In the genomic region with DNA sequence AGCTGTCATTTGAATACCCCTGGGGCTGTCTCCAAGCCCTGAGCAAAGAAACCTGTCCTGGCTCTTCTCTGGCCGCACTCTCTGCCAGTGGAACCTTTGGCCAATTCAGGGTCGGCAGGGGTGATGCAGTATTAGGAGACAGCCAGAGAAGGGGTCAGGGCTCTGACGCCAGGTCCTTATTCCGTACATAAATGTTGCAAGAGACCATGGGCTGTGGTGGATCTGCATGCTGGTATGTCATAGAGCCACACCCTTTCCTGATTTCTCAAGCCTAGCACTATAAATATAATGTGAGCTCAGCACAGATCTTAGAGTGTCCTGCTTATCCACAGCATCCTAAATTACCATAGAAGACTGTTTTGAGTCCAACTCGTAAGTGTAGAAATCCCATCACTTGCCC, we compare ENCODE assay signal across 12 mouse cellular contexts.
DNase-seq lines count a peak whose midpoint lies in the region; ATAC-seq lines count a peak whose summit lies in the region.
"Had no signal": no experiment of that assay in that cellular context is flagged by ENCODE, and none has a peak within 500 bp of the region (broad histone marks: within the 10 kb centered on the region; RNA-seq: fewer than 3 reads in every experiment).

No protein-coding gene starts in this region.

- no peak for DNase-seq in midbrain, embryonic 10.5 days (ENCODE audit: low spot score)
- peak; percentile 61 for DNase-seq in lung, postnatal 25 days (ENCODE audit: low spot score)
- no peak for DNase-seq in right cerebral cortex, postnatal 4 days
- DNase-seq: embryo, embryonic 11 days; layer of hippocampus, postnatal 36 days; right cerebral cortex, adult 18-20 months had no signal

- no peak for ATAC-seq in heart, embryonic 14.5 days (ENCODE audit: insufficient number of reproducible peaks, insufficient read depth, low FRiP score, low read depth)
- ATAC-seq in heart, embryonic 11.5 days (replicated peaks; ENCODE audit: insufficient number of reproducible peaks, low FRiP score, low TSS enrichment): no peak
- no peak for ATAC-seq in midbrain, embryonic 13.5 days
- ATAC-seq in intestine, embryonic 16.5 days: no peak
- ATAC-seq: forebrain, embryonic 13.5 days had no signal

- no peak overlapping the region for H3K9ac ChIP-seq in heart, embryonic 14.5 days (ENCODE audit: low read length)
- H3K9ac ChIP-seq in heart, embryonic 11.5 days (ENCODE audit: low read depth, low read length): no peak overlapping the region
- H3K9ac ChIP-seq in midbrain, embryonic 13.5 days (replicated peaks): no peak overlapping the region
- H3K9ac ChIP-seq in intestine, embryonic 16.5 days (ENCODE audit: low read depth, low read length): no peak overlapping the region
- H3K9ac ChIP-seq: forebrain, embryonic 13.5 days; liver, embryonic 14.5 days had no signal

- H3K4me1 ChIP-seq in heart, embryonic 14.5 days (ENCODE audit: control insufficient read depth in 2 of 2, insufficient read depth in 2 of 2, low read length in 2 of 2): peaks cover 34 to 53% of the 10 kb centered on the region in 2 experiments
- H3K4me1 ChIP-seq in heart, embryonic 11.5 days (ENCODE audit: control insufficient read depth, insufficient read depth, low read length): peaks cover 37% of the 10 kb centered on the region
- peaks cover 20% of the 10 kb centered on the region for H3K4me1 ChIP-seq in midbrain, embryonic 10.5 days
- peaks cover 11% of the 10 kb centered on the region for H3K4me1 ChIP-seq in midbrain, embryonic 13.5 days (replicated peaks)
- peaks cover 3% of the 10 kb centered on the region; the same call in 1 of the 2 replicates for H3K4me1 ChIP-seq in intestine, embryonic 16.5 days (ENCODE audit: control insufficient read depth, insufficient read depth, low read length)

- H3K9me3 ChIP-seq in heart, embryonic 14.5 days (ENCODE audit: control insufficient read depth, low read length): no peaks in the 10 kb centered on the region
- H3K9me3 ChIP-seq in heart, embryonic 11.5 days (replicated peaks; ENCODE audit: control insufficient read depth, low read length): no peaks in the 10 kb centered on the region
- no peaks in the 10 kb centered on the region for H3K9me3 ChIP-seq in midbrain, embryonic 10.5 days (replicated peaks)
- no peaks in the 10 kb centered on the region for H3K9me3 ChIP-seq in midbrain, embryonic 13.5 days
- no peaks in the 10 kb centered on the region for H3K9me3 ChIP-seq in intestine, embryonic 16.5 days (ENCODE audit: control insufficient read depth, low read length)
- H3K9me3 ChIP-seq: forebrain, embryonic 13.5 days had no signal

- no peak overlapping the region for H3K4me2 ChIP-seq in heart, embryonic 14.5 days (ENCODE audit: low read length)
- H3K4me2 ChIP-seq in heart, embryonic 11.5 days: no peak overlapping the region
- no peak overlapping the region for H3K4me2 ChIP-seq in midbrain, embryonic 13.5 days (replicated peaks)
- no peak overlapping the region for H3K4me2 ChIP-seq in intestine, embryonic 16.5 days (ENCODE audit: low read depth, low read length)
- H3K4me2 ChIP-seq: forebrain, embryonic 13.5 days had no signal

- 65% methylated on average over 5 of the region's 5 CpGs for WGBS in heart, embryonic 14.5 days
- WGBS in heart, embryonic 11.5 days (ENCODE audit: insufficient replicate concordance): 70% methylated on average over 5 of the region's 5 CpGs
- WGBS in midbrain, embryonic 10.5 days: 79% methylated on average over 5 of the region's 5 CpGs
- 89% methylated on average over 5 of the region's 5 CpGs for WGBS in midbrain, embryonic 13.5 days
- WGBS in intestine, embryonic 16.5 days: 72% methylated on average over 5 of the region's 5 CpGs

- H3K4me3 ChIP-seq in heart, embryonic 14.5 days (ENCODE audit: control insufficient read depth in 1 of 2, insufficient read depth in 1 of 2, low read depth in 1 of 2, low read length in 2 of 2): no peak overlapping the region
- no peak overlapping the region for H3K4me3 ChIP-seq in heart, embryonic 11.5 days (ENCODE audit: low read depth, low read length)
- no peak overlapping the region for H3K4me3 ChIP-seq in midbrain, embryonic 10.5 days
- no peak overlapping the region for H3K4me3 ChIP-seq in midbrain, embryonic 13.5 days (replicated peaks)
- no peak overlapping the region for H3K4me3 ChIP-seq in intestine, embryonic 16.5 days (ENCODE audit: low read length)
- H3K4me3 ChIP-seq: forebrain, embryonic 13.5 days had no signal

- peak overlapping the region; percentile 35 to 57 for H3K27ac ChIP-seq in heart, embryonic 14.5 days (replicated peaks in 1 of 2; ENCODE audit: control insufficient read depth in 1 of 2, insufficient read depth in 1 of 2, low read depth in 2 of 2, low read length in 2 of 2)
- no peak overlapping the region for H3K27ac ChIP-seq in heart, embryonic 11.5 days (ENCODE audit: low read depth, low read length)
- peak overlapping the region; percentile 65 for H3K27ac ChIP-seq in midbrain, embryonic 10.5 days (replicated peaks)
- H3K27ac ChIP-seq in midbrain, embryonic 13.5 days: no peak overlapping the region
- H3K27ac ChIP-seq in intestine, embryonic 16.5 days (ENCODE audit: low read length): no peak overlapping the region
- H3K27ac ChIP-seq: forebrain, embryonic 13.5 days; liver, embryonic 14.5 days had no signal

- H3K27me3 ChIP-seq in heart, embryonic 14.5 days (ENCODE audit: control insufficient read depth, insufficient read depth, low read length): no peaks in the 10 kb centered on the region
- no peaks in the 10 kb centered on the region for H3K27me3 ChIP-seq in heart, embryonic 11.5 days (ENCODE audit: control insufficient read depth, insufficient read depth, low read length)
- no peaks in the 10 kb centered on the region for H3K27me3 ChIP-seq in midbrain, embryonic 10.5 days (ENCODE audit: low read depth, poor library complexity, severe bottlenecking)
- H3K27me3 ChIP-seq in midbrain, embryonic 13.5 days: no peaks in the 10 kb centered on the region
- no peaks in the 10 kb centered on the region for H3K27me3 ChIP-seq in intestine, embryonic 16.5 days (replicated peaks; ENCODE audit: control insufficient read depth, insufficient read depth, low read length)
- H3K27me3 ChIP-seq: forebrain, embryonic 13.5 days had no signal

- no peaks in the 10 kb centered on the region for H3K36me3 ChIP-seq in heart, embryonic 14.5 days (ENCODE audit: control insufficient read depth, insufficient read depth, low read length)
- H3K36me3 ChIP-seq in heart, embryonic 11.5 days (ENCODE audit: control insufficient read depth, insufficient read depth, low read length): no peaks in the 10 kb centered on the region
- no peaks in the 10 kb centered on the region for H3K36me3 ChIP-seq in midbrain, embryonic 10.5 days
- H3K36me3 ChIP-seq in midbrain, embryonic 13.5 days: no peaks in the 10 kb centered on the region
- no peaks in the 10 kb centered on the region for H3K36me3 ChIP-seq in intestine, embryonic 16.5 days (ENCODE audit: control insufficient read depth, insufficient read depth, low read length)

Comparison
In these comparisons a context has a peak if more than half of its experiments do, and no peak if none do; other contexts are left out.
1. H3K27ac ChIP-seq: peak in heart, embryonic 14.5 days (2 of 2) and midbrain, embryonic 10.5 days (single experiment); none in heart, embryonic 11.5 days (single experiment), midbrain, embryonic 13.5 days (single experiment) and intestine, embryonic 16.5 days (single experiment).